Comparison of ENCODE assay signal across 15 mouse cellular contexts in genomic region chr2:133669821-133670220, GRCm38 (mm10).
A peak's percentile ranks its signal among the peaks of the same experiment; 100 is the strongest.
DNase-seq lines count a peak whose midpoint lies in the region; ATAC-seq lines count a peak whose summit lies in the region.
"Had no signal": no experiment of that assay in that cellular context is flagged by ENCODE, and none has a peak within 500 bp of the region (broad histone marks: within the 10 kb centered on the region; RNA-seq: fewer than 3 reads in every experiment).

No protein-coding gene starts in this region.

- no peak overlapping the region for H3K4me2 ChIP-seq in forebrain, embryonic 13.5 days
- no peak overlapping the region for H3K4me2 ChIP-seq in forebrain, embryonic 12.5 days
- H3K4me2 ChIP-seq in hindbrain, embryonic 16.5 days (ENCODE audit: low read length) = no peak overlapping the region
- H3K4me2 ChIP-seq: embryonic facial prominence, embryonic 15.5 days; intestine, embryonic 15.5 days; midbrain, embryonic 11.5 days had no signal

- 65% methylated on average over 2 of the region's 2 CpGs for WGBS in forebrain, embryonic 13.5 days
- 60% methylated on average over 2 of the region's 2 CpGs for WGBS in forebrain, embryonic 12.5 days
- 58% methylated on average over 2 of the region's 2 CpGs for WGBS in hindbrain, embryonic 16.5 days
- 60% methylated on average over 2 of the region's 2 CpGs for WGBS in hindbrain, embryonic 10.5 days

- H3K9me3 ChIP-seq in forebrain, embryonic 13.5 days (replicated peaks) = no peaks in the 10 kb centered on the region
- no peaks in the 10 kb centered on the region for H3K9me3 ChIP-seq in forebrain, embryonic 12.5 days
- H3K9me3 ChIP-seq in hindbrain, embryonic 16.5 days (ENCODE audit: control insufficient read depth, low read length) = no peaks in the 10 kb centered on the region
- H3K9me3 ChIP-seq in hindbrain, embryonic 10.5 days = no peaks in the 10 kb centered on the region
- H3K9me3 ChIP-seq: embryonic facial prominence, embryonic 15.5 days; intestine, embryonic 15.5 days had no signal

- no peaks in the 10 kb centered on the region for H3K36me3 ChIP-seq in forebrain, embryonic 13.5 days (ENCODE audit: poor library complexity, severe bottlenecking)
- H3K36me3 ChIP-seq in forebrain, embryonic 12.5 days (replicated peaks) = no peaks in the 10 kb centered on the region
- H3K36me3 ChIP-seq in hindbrain, embryonic 16.5 days (ENCODE audit: control insufficient read depth, insufficient read depth, low read length) = no peaks in the 10 kb centered on the region
- no peaks in the 10 kb centered on the region for H3K36me3 ChIP-seq in hindbrain, embryonic 10.5 days
- H3K36me3 ChIP-seq: embryonic facial prominence, embryonic 15.5 days; intestine, embryonic 15.5 days had no signal

- no peaks in the 10 kb centered on the region for H3K27me3 ChIP-seq in forebrain, embryonic 13.5 days
- no peaks in the 10 kb centered on the region for H3K27me3 ChIP-seq in forebrain, embryonic 12.5 days
- H3K27me3 ChIP-seq in hindbrain, embryonic 16.5 days (replicated peaks; ENCODE audit: control insufficient read depth, insufficient read depth, low read length) = no peaks in the 10 kb centered on the region
- H3K27me3 ChIP-seq in hindbrain, embryonic 10.5 days (ENCODE audit: insufficient read depth, poor library complexity, severe bottlenecking) = no peaks in the 10 kb centered on the region
- H3K27me3 ChIP-seq: embryonic facial prominence, embryonic 15.5 days; intestine, embryonic 15.5 days had no signal

- H3K4me3 ChIP-seq in forebrain, embryonic 13.5 days = no peak overlapping the region
- no peak overlapping the region for H3K4me3 ChIP-seq in forebrain, embryonic 12.5 days (replicated peaks)
- no peak overlapping the region for H3K4me3 ChIP-seq in hindbrain, embryonic 16.5 days (ENCODE audit: low read length)
- H3K4me3 ChIP-seq in hindbrain, embryonic 10.5 days = no peak overlapping the region
- H3K4me3 ChIP-seq: embryonic facial prominence, embryonic 15.5 days; intestine, embryonic 15.5 days had no signal

- H3K4me1 ChIP-seq in forebrain, embryonic 13.5 days = no peaks in the 10 kb centered on the region
- no peaks in the 10 kb centered on the region for H3K4me1 ChIP-seq in forebrain, embryonic 12.5 days
- H3K4me1 ChIP-seq in hindbrain, embryonic 16.5 days (ENCODE audit: control insufficient read depth, insufficient read depth, low read depth, low read length) = no peaks in the 10 kb centered on the region
- no peaks in the 10 kb centered on the region for H3K4me1 ChIP-seq in hindbrain, embryonic 10.5 days (replicated peaks)
- H3K4me1 ChIP-seq: intestine, embryonic 15.5 days had no signal

- no peak for DNase-seq in hindbrain, embryonic 10.5 days (ENCODE audit: low spot score)
- peak; percentile 21 for DNase-seq in brain, adult 2 months (ENCODE audit: low read depth, low spot score)
- peak; percentile 62 for DNase-seq in gastrocnemius, postnatal 14 days
- no peak for DNase-seq in lung, adult 18-20 months
- no peak for DNase-seq in urinary bladder, postnatal 4 days (ENCODE audit: low spot score in 2 of 2)
- DNase-seq: adrenal gland, postnatal 10 days; lung, postnatal 14 days; thymus, adult 18-20 months had no signal

- intact Hi-C loops in gastrocnemius, postnatal 14 days (cut with DNase I; ENCODE audit: low total_unique reads) = no loop called here

- no peak overlapping the region for H3K9ac ChIP-seq in forebrain, embryonic 13.5 days
- no peak overlapping the region for H3K9ac ChIP-seq in forebrain, embryonic 12.5 days
- H3K9ac ChIP-seq in hindbrain, embryonic 16.5 days (ENCODE audit: low read depth, low read length) = no peak overlapping the region
- H3K9ac ChIP-seq: embryonic facial prominence, embryonic 15.5 days; intestine, embryonic 15.5 days; liver, embryonic 14.5 days had no signal

- H3K27ac ChIP-seq in forebrain, embryonic 13.5 days = no peak overlapping the region
- no peak overlapping the region for H3K27ac ChIP-seq in forebrain, embryonic 12.5 days
- no peak overlapping the region for H3K27ac ChIP-seq in hindbrain, embryonic 16.5 days (ENCODE audit: low read depth, low read length)
- H3K27ac ChIP-seq in hindbrain, embryonic 10.5 days = no peak overlapping the region
- H3K27ac ChIP-seq: embryonic facial prominence, embryonic 15.5 days; intestine, embryonic 15.5 days; liver, embryonic 14.5 days had no signal

- ATAC-seq in forebrain, embryonic 13.5 days = peak; percentile 51; the same call in 1 of the 2 replicates
- no peak for ATAC-seq in forebrain, embryonic 12.5 days (ENCODE audit: low FRiP score)
- ATAC-seq in hindbrain, embryonic 16.5 days = peak; percentile 90
- ATAC-seq: intestine, embryonic 15.5 days had no signal

Comparison
In these comparisons a context has a peak if more than half of its experiments do, and no peak if none do; other contexts are left out.
1. DNase-seq: peak in brain, adult 2 months (single experiment) and gastrocnemius, postnatal 14 days (single experiment); none in hindbrain, embryonic 10.5 days (single experiment), lung, adult 18-20 months (0 of 2) and urinary bladder, postnatal 4 days (0 of 2).